Mouse (Mus musculus) heart, embryonic 14.5 days (tissue): Measurements from ENCODE around the gene Prps2. TPM values are rescaled to one million over a fixed set of nuclear protein-coding genes. Genes with fewer than 3 reads are reported as not detected.

Experiments used
- polyA plus RNA-seq: library from polyadenylated mRNA; unstranded; fragments of >200 nt; fragmentation: Nextera tagmentation; extraction: Ambion mirVana; gene quantifications from 2 replicates; pipeline ENCODE4 v1.2.1, GENCODE M21; 2014

Gene Prps2
- polyA plus RNA-seq, 1 experiment from 2014 or later: 48.8 TPM

Other genes starting within 250 kb of the Prps2 start
- 2,736 and 2,801 TPM in 2 replicates for gene Tmsb4x, start 173.4 kb downstream of the Prps2 start, polyA plus RNA-seq
- 0.16 and 0.39 TPM in 2 replicates for gene Tlr8, start 118.4 kb downstream of the Prps2 start, polyA plus RNA-seq
- gene Tlr7, start 52.2 kb downstream of the Prps2 start, polyA plus RNA-seq: 0.46 and 0.77 TPM in 2 replicates